Mouse (Mus musculus): ENCODE results near the gene B4galnt4. TPM values are rescaled to one million over a fixed set of nuclear protein-coding genes. Genes with fewer than 3 reads are reported as not detected.

The B4galnt4 gene
- polyA plus RNA-seq, 1 experiment from 2014 or later, result 45.3 TPM

- Histone ChIP-seq H3K9ac (replicated peaks) (no peak overlapping the region), H3K9me3 (no peaks in the 10 kb centered on the region), H3K36me3 (peaks cover 44% of the 10 kb centered on the region), H3K4me2 (replicated peaks) (peak overlapping the region; percentile 89), H3K27me3 (no peaks in the 10 kb centered on the region), H3K27ac (replicated peaks) (no peak overlapping the region), H3K4me1 (peaks cover 22% of the 10 kb centered on the region), H3K4me3 (peak overlapping the region; percentile 92; the same call in 1 of the 2 replicates)
- WGBS, result 90% methylated on average over 7 of the region's 7 CpGs
- no peak for ATAC-seq (ENCODE audit: low FRiP score, low read depth)
Measured at GRCm38 (mm10) chr7:141062525-141062924, 1.6 kb downstream of the B4galnt4 start.

GRCm38 (mm10) chr7:141063353-141063752 is 2.4 kb downstream of the B4galnt4 start:
- Histone ChIP-seq H3K9me3 (no peaks in the 10 kb centered on the region), H3K36me3 (peaks cover 53% of the 10 kb centered on the region), H3K27me3 (no peaks in the 10 kb centered on the region), H3K4me2 (replicated peaks) (no peak overlapping the region), H3K27ac (replicated peaks) (no peak overlapping the region), H3K4me3 (no peak overlapping the region), H3K4me1 (peaks cover 22% of the 10 kb centered on the region), H3K9ac (replicated peaks) (no peak overlapping the region)
- ATAC-seq (ENCODE audit: low FRiP score, low read depth), result no peak
- 84% methylated on average over 3 of the region's 3 CpGs for WGBS

GRCm38 (mm10) chr7:141064175-141064574 is 3.3 kb downstream of the B4galnt4 start:
- no peak overlapping the region for H3K9ac ChIP-seq (replicated peaks)
- H3K27ac ChIP-seq (replicated peaks), result no peak overlapping the region
- no peak overlapping the region for H3K4me3 ChIP-seq
- H3K4me1 ChIP-seq, result peaks cover 22% of the 10 kb centered on the region
- H3K27me3 ChIP-seq, result no peaks in the 10 kb centered on the region
- H3K4me2 ChIP-seq (replicated peaks), result no peak overlapping the region
- no peak for ATAC-seq (ENCODE audit: low FRiP score, low read depth)
- peaks cover 59% of the 10 kb centered on the region for H3K36me3 ChIP-seq
- WGBS, result 84% methylated on average over 7 of the region's 7 CpGs
- H3K9me3 ChIP-seq, result no peaks in the 10 kb centered on the region

- no peak overlapping the region for H3K27ac ChIP-seq (replicated peaks)
- peaks cover 59% of the 10 kb centered on the region for H3K36me3 ChIP-seq
- WGBS, result 92% methylated on average over 7 of the region's 7 CpGs
- no peak overlapping the region for H3K9ac ChIP-seq (replicated peaks)
- ATAC-seq (ENCODE audit: low FRiP score, low read depth), result no peak
- peaks cover 22% of the 10 kb centered on the region for H3K4me1 ChIP-seq
- no peak overlapping the region for H3K4me3 ChIP-seq
- no peak overlapping the region for H3K4me2 ChIP-seq (replicated peaks)
- 0 out of 2 replicates have a peak, but pooled peaks cover 2% of the 10 kb centered on the region for H3K27me3 ChIP-seq
- H3K9me3 ChIP-seq, result no peaks in the 10 kb centered on the region
Measured at GRCm38 (mm10) chr7:141064576-141064975, 3.7 kb downstream of the B4galnt4 start.

GRCm38 (mm10) chr7:141068351-141068750 is 7.4 kb downstream of the B4galnt4 start:
- Histone ChIP-seq H3K36me3 (peaks cover 54% of the 10 kb centered on the region), H3K4me1 (peaks cover 4% of the 10 kb centered on the region; the same call in 1 of the 2 replicates), H3K27ac (replicated peaks) (no peak overlapping the region), H3K27me3 (peaks cover 25% of the 10 kb centered on the region), H3K9ac (replicated peaks) (no peak overlapping the region), H3K4me2 (replicated peaks) (no peak overlapping the region), H3K4me3 (no peak overlapping the region), H3K9me3 (no peaks in the 10 kb centered on the region)
- ATAC-seq (ENCODE audit: low FRiP score, low read depth), result no peak
- 76% methylated on average over 19 of the region's 19 CpGs for WGBS

GRCm38 (mm10) chr7:141070058-141070862 is 9.4 kb downstream of the B4galnt4 start:
- Histone ChIP-seq H3K4me3 (peak overlapping the region; percentile 33), H3K9ac (replicated peaks) (peak overlapping the region; percentile 55), H3K9me3 (no peaks in the 10 kb centered on the region), H3K27ac (replicated peaks) (peak overlapping the region; percentile 47), H3K36me3 (peaks cover 34% of the 10 kb centered on the region), H3K4me1 (peaks cover 4% of the 10 kb centered on the region; the same call in 1 of the 2 replicates), H3K4me2 (replicated peaks) (peak overlapping the region; percentile 62), H3K27me3 (peaks cover 25% of the 10 kb centered on the region)
- ATAC-seq (ENCODE audit: low FRiP score, low read depth), result peak; percentile 42
- WGBS, result 2% methylated on average over 51 of the region's 51 CpGs

GRCm38 (mm10) chr7:141072017-141072745 is 11.3 kb downstream of the B4galnt4 start:
- peaks cover 18% of the 10 kb centered on the region for H3K36me3 ChIP-seq
- WGBS, result 35% methylated on average over 23 of the region's 23 CpGs

GRCm38 (mm10) chr7:141073782-141074181 is 12.9 kb downstream of the B4galnt4 start:
- no peak for ATAC-seq (ENCODE audit: low FRiP score, low read depth)
- Histone ChIP-seq H3K36me3 (peaks cover 2% of the 10 kb centered on the region; the same call in 1 of the 2 replicates), H3K27ac (replicated peaks) (no peak overlapping the region), H3K27me3 (peaks cover 27% of the 10 kb centered on the region), H3K4me1 (peaks cover 4% of the 10 kb centered on the region; the same call in 1 of the 2 replicates), H3K4me2 (replicated peaks) (no peak overlapping the region), H3K4me3 (no peak overlapping the region), H3K9ac (replicated peaks) (no peak overlapping the region), H3K9me3 (no peaks in the 10 kb centered on the region)
- 80% methylated on average over 4 of the region's 4 CpGs for WGBS

More at GRCm38 (mm10) chr7:141072017-141072745, 11.3 kb downstream of the B4galnt4 start:
- Histone ChIP-seq H3K4me2 (replicated peaks) (no peak overlapping the region), H3K4me3 (no peak overlapping the region), H3K27me3 (peaks cover 25% of the 10 kb centered on the region), H3K27ac (replicated peaks) (no peak overlapping the region), H3K9me3 (no peaks in the 10 kb centered on the region), H3K4me1 (peaks cover 4% of the 10 kb centered on the region; the same call in 1 of the 2 replicates), H3K9ac (replicated peaks) (no peak overlapping the region)
- ATAC-seq (ENCODE audit: low FRiP score, low read depth), result no peak

GRCm38 (mm10) chr7:141077841-141078240 is 16.9 kb downstream of the B4galnt4 start, which contains the start of gene Pkp3:
Gene Pkp3 (plus strand): TSS chr7:141078218.
- Histone ChIP-seq H3K4me1 (no peaks in the 10 kb centered on the region), H3K4me2 (replicated peaks) (no peak within 1 kb of the TSS), H3K9ac (replicated peaks) (no peak within 1 kb of the TSS), H3K9me3 (no peaks in the 10 kb centered on the region), H3K27ac (replicated peaks) (no peak within 1 kb of the TSS), H3K27me3 (peaks cover 25% of the 10 kb centered on the region), H3K4me3 (no peak within 1 kb of the TSS), H3K36me3 (no peaks in the 10 kb centered on the region)
- ATAC-seq (ENCODE audit: low FRiP score, low read depth), result no peak
- 93% methylated on average over 15 of the region's 15 CpGs for WGBS

- H3K4me1 ChIP-seq, result no peaks in the 10 kb centered on the region
- H3K4me3 ChIP-seq, result no peak overlapping the region
- peaks cover 25% of the 10 kb centered on the region for H3K27me3 ChIP-seq
- no peak overlapping the region for H3K27ac ChIP-seq (replicated peaks)
- H3K9ac ChIP-seq (replicated peaks), result no peak overlapping the region
- WGBS, result 79% methylated on average over 4 of the region's 4 CpGs
- H3K36me3 ChIP-seq, result no peaks in the 10 kb centered on the region
- no peak for ATAC-seq (ENCODE audit: low FRiP score, low read depth)
- H3K9me3 ChIP-seq, result no peaks in the 10 kb centered on the region
- H3K4me2 ChIP-seq (replicated peaks), result no peak overlapping the region
Measured at GRCm38 (mm10) chr7:141078876-141079275, 18.0 kb downstream of the B4galnt4 start.

- Histone ChIP-seq H3K9ac (replicated peaks) (no peak overlapping the region), H3K27me3 (peaks cover 25% of the 10 kb centered on the region), H3K4me1 (no peaks in the 10 kb centered on the region), H3K9me3 (no peaks in the 10 kb centered on the region), H3K4me2 (replicated peaks) (no peak overlapping the region), H3K27ac (replicated peaks) (no peak overlapping the region), H3K36me3 (no peaks in the 10 kb centered on the region), H3K4me3 (no peak overlapping the region)
- ATAC-seq (ENCODE audit: low FRiP score, low read depth), result no peak
- WGBS, result 28% methylated on average over 33 of the region's 34 CpGs
Measured at GRCm38 (mm10) chr7:141079481-141080449, 18.9 kb downstream of the B4galnt4 start.
